Mouse (Mus musculus): ENCODE measurements around the gene Olfr1179. TPM values are rescaled to one million over a fixed set of nuclear protein-coding genes. Genes with fewer than 3 reads are reported as not detected.
"Not testable (repeated sequence)": the region's sequence is repeated elsewhere in the genome, so short reads cannot be mapped to it uniquely, and the experiment has no call there.

The Olfr1179 gene
- polyA plus RNA-seq (2015; fragmentation: Nextera tagmentation; extraction: Ambion mirVana) = not detected in 2 replicates

- 89% methylated on average over 3 of the region's 3 CpGs for WGBS
- Histone ChIP-seq H3K27ac (no peak within 1 kb of the TSS), H3K4me1 (replicated peaks) (no peaks in the 10 kb centered on the region), H3K9me3 (no peaks in the 10 kb centered on the region), H3K4me2 (replicated peaks) (no peak within 1 kb of the TSS), H3K36me3 (no peaks in the 10 kb centered on the region), H3K27me3 (no peaks in the 10 kb centered on the region), H3K4me3 (replicated peaks) (no peak within 1 kb of the TSS), H3K9ac (replicated peaks) (no peak within 1 kb of the TSS)
- ATAC-seq = no peak
These were observed at the start of gene Olfr1179 for GRCm38 (mm10) chr2:88406353-88406752. Gene Olfr1179, minus strand, starts transcription at chr2:88406453.

DNA sequence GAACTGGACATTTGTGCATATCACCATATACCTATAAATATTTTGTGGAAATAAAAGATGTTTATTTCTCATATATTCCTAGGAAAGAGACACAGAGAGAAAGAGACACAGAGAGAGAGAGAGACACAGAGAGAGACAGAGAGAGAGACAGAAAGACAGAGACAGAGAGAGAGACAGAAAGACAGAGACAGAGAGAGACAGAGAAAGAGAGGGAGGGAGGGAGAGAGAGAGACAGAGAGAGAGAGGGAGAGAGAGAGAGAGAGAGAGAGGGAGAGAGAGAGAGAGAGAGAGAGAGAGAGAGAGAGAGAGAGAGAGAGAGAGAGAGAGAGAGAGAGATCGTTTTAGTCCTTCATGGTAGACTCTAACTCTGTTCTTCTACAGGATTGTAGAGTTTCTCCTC lies 48.3 kb upstream of the Olfr1179 start, which contains the start of gene Olfr1183:
Gene Olfr1183, plus strand, starts transcription at position 301 of the 400 bp plus-strand sequence.
- H3K4me3 ChIP-seq (replicated peaks); H3K9ac ChIP-seq (replicated peaks); H3K4me2 ChIP-seq (replicated peaks); H3K36me3 ChIP-seq; H3K4me1 ChIP-seq (replicated peaks); ATAC-seq; H3K9me3 ChIP-seq; H3K27me3 ChIP-seq; H3K27ac ChIP-seq: not testable (repeated sequence)
- WGBS = 100% methylated on average over 1 of the region's 1 CpGs

DNA sequence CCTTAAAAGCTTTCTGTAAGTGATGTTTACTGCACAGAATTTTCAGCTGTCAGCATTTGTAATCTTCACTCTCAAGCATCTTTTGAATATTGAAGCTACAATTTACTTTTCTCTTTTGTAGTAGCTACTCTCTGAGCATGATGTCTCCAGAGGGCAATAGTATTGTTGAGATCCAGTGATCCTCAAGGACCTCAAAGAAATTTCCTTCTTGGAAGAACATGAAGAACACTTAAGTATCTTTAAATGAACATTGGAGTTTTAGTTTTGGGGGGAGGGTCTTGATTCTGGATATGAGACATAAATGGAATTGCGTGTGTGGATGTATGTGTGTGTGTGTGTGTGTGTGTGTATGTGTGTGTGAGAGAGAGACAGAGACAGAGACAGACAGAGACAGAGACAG lies 42.8 kb upstream of the Olfr1179 start, which contains the start of gene Gm13757:
Gene Gm13757, minus strand, starts transcription at position 101 of the 400 bp plus-strand sequence.
- 93% methylated on average over 1 of the region's 1 CpGs for WGBS
- Histone ChIP-seq H3K4me3 (replicated peaks) (no peak within 1 kb of the TSS), H3K27ac (no peak within 1 kb of the TSS), H3K9ac (replicated peaks) (no peak within 1 kb of the TSS), H3K4me1 (replicated peaks) (no peaks in the 10 kb centered on the region), H3K4me2 (replicated peaks) (no peak within 1 kb of the TSS), H3K36me3 (no peaks in the 10 kb centered on the region), H3K27me3 (no peaks in the 10 kb centered on the region), H3K9me3 (no peaks in the 10 kb centered on the region)
- no peak for ATAC-seq

- Histone ChIP-seq H3K4me1 (replicated peaks) (no peaks in the 10 kb centered on the region), H3K4me3 (replicated peaks) (no peak within 1 kb of the TSS), H3K9me3 (no peaks in the 10 kb centered on the region), H3K27ac (no peak within 1 kb of the TSS), H3K27me3 (no peaks in the 10 kb centered on the region), H3K9ac (replicated peaks) (no peak within 1 kb of the TSS), H3K4me2 (replicated peaks) (no peak within 1 kb of the TSS), H3K36me3 (no peaks in the 10 kb centered on the region)
- no peak for ATAC-seq
- WGBS = 97% methylated on average over 1 of the region's 1 CpGs
These were observed 19.8 kb upstream of the Olfr1179 start, which contains the start of gene Olfr1181 for GRCm38 (mm10) chr2:88426071-88426470. Gene Olfr1181, minus strand, starts transcription at chr2:88426171.

DNA sequence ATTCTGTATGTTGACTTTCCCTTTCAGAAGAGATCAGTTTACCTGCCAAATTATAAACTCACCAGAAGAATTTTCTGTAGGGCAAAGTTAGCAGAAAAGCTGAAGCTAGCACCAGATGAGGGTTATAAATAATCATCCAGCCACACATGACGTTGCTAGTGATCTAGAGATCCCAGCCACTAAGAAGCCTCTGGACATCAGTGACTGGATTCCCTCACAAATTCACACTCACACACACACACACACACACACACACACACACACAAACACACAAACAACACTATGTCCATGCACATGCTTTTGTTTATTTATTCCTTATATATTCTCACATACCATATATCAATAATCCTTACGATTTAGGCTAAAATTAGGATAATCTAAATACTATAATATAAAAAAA lies 12.8 kb upstream of the Olfr1179 start, which contains the start of gene Olfr1180:
Gene Olfr1180, minus strand, starts transcription at position 101 of the 400 bp plus-strand sequence.
- Histone ChIP-seq H3K36me3 (no peaks in the 10 kb centered on the region), H3K4me2 (replicated peaks) (no peak within 1 kb of the TSS), H3K27ac (no peak within 1 kb of the TSS), H3K27me3 (no peaks in the 10 kb centered on the region), H3K4me1 (replicated peaks) (no peaks in the 10 kb centered on the region), H3K4me3 (replicated peaks) (no peak within 1 kb of the TSS), H3K9ac (replicated peaks) (no peak within 1 kb of the TSS), H3K9me3 (no peaks in the 10 kb centered on the region)
- WGBS = 73% methylated on average over 2 of the region's 2 CpGs
- no peak for ATAC-seq

- 88% methylated on average over 1 of the region's 1 CpGs for WGBS
- Histone ChIP-seq H3K9me3 (no peaks in the 10 kb centered on the region), H3K36me3 (no peaks in the 10 kb centered on the region), H3K4me3 (replicated peaks) (no peak within 1 kb of the TSS), H3K9ac (replicated peaks) (no peak within 1 kb of the TSS), H3K4me2 (replicated peaks) (no peak within 1 kb of the TSS), H3K27ac (no peak within 1 kb of the TSS), H3K27me3 (no peaks in the 10 kb centered on the region), H3K4me1 (replicated peaks) (no peaks in the 10 kb centered on the region)
- no peak for ATAC-seq
These were observed 19.5 kb downstream of the Olfr1179 start, which contains the start of gene Olfr1178 for GRCm38 (mm10) chr2:88386762-88387161. Gene Olfr1178, plus strand, starts transcription at chr2:88387062.

DNA sequence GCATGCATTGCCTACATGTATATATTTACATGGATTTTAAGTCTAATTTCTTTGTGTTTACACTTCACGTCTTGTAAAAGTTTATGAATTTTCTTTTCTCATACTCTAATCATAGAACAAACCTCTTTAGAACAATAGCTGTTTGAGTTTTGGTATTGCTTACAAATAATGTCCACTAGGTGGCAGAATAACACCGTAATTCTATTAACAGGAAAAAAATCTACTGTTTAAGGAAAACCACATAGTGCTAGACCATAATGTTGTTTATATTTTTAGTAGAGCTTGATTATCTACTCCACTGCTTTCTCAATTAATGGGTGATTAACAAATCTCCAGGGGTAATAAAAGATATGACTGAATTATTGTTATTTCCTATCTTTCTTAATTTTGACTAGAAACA lies 49.9 kb downstream of the Olfr1179 start:
- no peaks in the 10 kb centered on the region for H3K36me3 ChIP-seq
- no peaks in the 10 kb centered on the region for H3K27me3 ChIP-seq
- 3% methylated on average over 2 of the region's 2 CpGs for WGBS
- H3K4me3 ChIP-seq (replicated peaks) = no peak overlapping the region
- ATAC-seq = peak; percentile 60
- no peak overlapping the region for H3K4me2 ChIP-seq (replicated peaks)
- H3K9me3 ChIP-seq = no peaks in the 10 kb centered on the region
- H3K9ac ChIP-seq (replicated peaks) = no peak overlapping the region
- H3K27ac ChIP-seq = no peak overlapping the region
- no peaks in the 10 kb centered on the region for H3K4me1 ChIP-seq (replicated peaks)

Other genes starting within 250 kb of the Olfr1179 start
- not detected in 2 replicates for gene Olfr1168, start 224.6 kb downstream of the Olfr1179 start, polyA plus RNA-seq (2015; fragmentation: Nextera tagmentation; extraction: Ambion mirVana)
- not detected in 2 replicates for gene Olfr1170, start 178.1 kb downstream of the Olfr1179 start, polyA plus RNA-seq (2015; fragmentation: Nextera tagmentation; extraction: Ambion mirVana)
- gene Olfr1173, start 126.6 kb downstream of the Olfr1179 start, polyA plus RNA-seq (2015; fragmentation: Nextera tagmentation; extraction: Ambion mirVana) = not detected in 2 replicates
- not detected in 2 replicates for gene Olfr1174-ps, start 91.3 kb downstream of the Olfr1179 start, polyA plus RNA-seq (2015; fragmentation: Nextera tagmentation; extraction: Ambion mirVana)
- not detected in 2 replicates for gene Olfr1175-ps, start 79.2 kb downstream of the Olfr1179 start, polyA plus RNA-seq (2015; fragmentation: Nextera tagmentation; extraction: Ambion mirVana)
- gene Olfr1176, start 69.7 kb downstream of the Olfr1179 start, polyA plus RNA-seq (2015; fragmentation: Nextera tagmentation; extraction: Ambion mirVana) = not detected in 2 replicates
- not detected in 2 replicates for gene Olfr1177-ps, start 60.0 kb downstream of the Olfr1179 start, polyA plus RNA-seq (2015; fragmentation: Nextera tagmentation; extraction: Ambion mirVana)
- not detected in 2 replicates for gene Olfr1178, start 19.4 kb downstream of the Olfr1179 start, polyA plus RNA-seq (2015; fragmentation: Nextera tagmentation; extraction: Ambion mirVana)
- not detected in 2 replicates for gene Olfr1180, start 12.7 kb upstream of the Olfr1179 start, polyA plus RNA-seq (2015; fragmentation: Nextera tagmentation; extraction: Ambion mirVana)
- gene Olfr1181, start 19.7 kb upstream of the Olfr1179 start, polyA plus RNA-seq (2015; fragmentation: Nextera tagmentation; extraction: Ambion mirVana) = not detected in 2 replicates
- gene Gm13757, start 42.7 kb upstream of the Olfr1179 start, polyA plus RNA-seq (2015; fragmentation: Nextera tagmentation; extraction: Ambion mirVana) = not detected in 2 replicates
- gene Olfr1183, start 48.4 kb upstream of the Olfr1179 start, polyA plus RNA-seq (2015; fragmentation: Nextera tagmentation; extraction: Ambion mirVana) = not detected in 2 replicates
- not detected in 2 replicates for gene Olfr1184, start 77.1 kb upstream of the Olfr1179 start, polyA plus RNA-seq (2015; fragmentation: Nextera tagmentation; extraction: Ambion mirVana)
- gene Olfr1185-ps1, start 86.9 kb upstream of the Olfr1179 start, polyA plus RNA-seq (2015; fragmentation: Nextera tagmentation; extraction: Ambion mirVana) = not detected in 2 replicates
- gene Olfr1186, start 112.1 kb upstream of the Olfr1179 start, polyA plus RNA-seq (2015; fragmentation: Nextera tagmentation; extraction: Ambion mirVana) = not detected in 2 replicates
- not detected in 2 replicates for gene Olfr1188, start 150.5 kb upstream of the Olfr1179 start, polyA plus RNA-seq (2015; fragmentation: Nextera tagmentation; extraction: Ambion mirVana)
- not detected in 2 replicates for gene Olfr1189, start 180.0 kb upstream of the Olfr1179 start, polyA plus RNA-seq (2015; fragmentation: Nextera tagmentation; extraction: Ambion mirVana)
- gene Olfr1191-ps1, start 234.1 kb upstream of the Olfr1179 start, polyA plus RNA-seq (2015; fragmentation: Nextera tagmentation; extraction: Ambion mirVana) = not detected in 2 replicates
- not detected in 2 replicates for gene Olfr1192-ps1, start 242.1 kb upstream of the Olfr1179 start, polyA plus RNA-seq (2015; fragmentation: Nextera tagmentation; extraction: Ambion mirVana)